Mouse (Mus musculus): ENCODE results near the gene Cox18. TPM values are rescaled to one million over a fixed set of nuclear protein-coding genes. Genes with fewer than 3 reads are reported as not detected.

Gene Cox18
- total and polyA plus RNA-seq, 3 experiments = 30.0 to 77.0 TPM; not detected in 1

- Histone ChIP-seq H3K4me3 (ENCODE audit: control insufficient read depth in 1 of 2, insufficient read depth in 1 of 2, low read depth in 2 of 2, low read length in 2 of 2) (no peak overlapping the region), H3K36me3 (ENCODE audit: control insufficient read depth in 1 of 2, insufficient read depth in 2 of 2, low read length in 2 of 2) (peaks cover 0 to 2% of the 10 kb centered on the region in 2 experiments; a peak in 2 of 4 replicates), H3K9me3 (replicated peaks; ENCODE audit: insufficient read depth, low read length) (no peaks in the 10 kb centered on the region), H3K27ac (ENCODE audit: control insufficient read depth, low read depth, low read length) (no peak overlapping the region), H3K9ac (ENCODE audit: control insufficient read depth, low read depth, low read length, poor library complexity, severe bottlenecking) (no peak overlapping the region), H3K79me2 (ENCODE audit: control insufficient read depth, insufficient read depth, low read length, poor library complexity) (peaks cover 2% of the 10 kb centered on the region; the same call in 1 of the 2 replicates), H3K27me3 (ENCODE audit: control insufficient read depth in 1 of 2, insufficient read depth in 2 of 2, low read length in 2 of 2) (no peaks in the 10 kb centered on the region), H3K4me1 (ENCODE audit: control insufficient read depth in 1 of 2, insufficient read depth in 2 of 2, low read length in 2 of 2) (no peaks in the 10 kb centered on the region)
- TF ChIP-seq NELFE (IDR thresholded peaks at IDR 0.05; ENCODE audit: low read depth, low read length) (no peak), MAX (IDR thresholded peaks at IDR 0.05; ENCODE audit: low read length) (no peak), UBTF (IDR thresholded peaks at IDR 0.05; ENCODE audit: borderline replicate concordance, insufficient read depth, low read depth, low read length) (no peak), MAZ (IDR thresholded peaks at IDR 0.05; ENCODE audit: low read depth, low read length) (no peak), POLR2A (IDR thresholded peaks at IDR 0.05; ENCODE audit: control insufficient read depth in 1 of 2, insufficient read depth in 1 of 2, low read depth in 1 of 2, low read length in 2 of 2, poor library complexity in 1 of 2) (no peak), POLR2AphosphoS5 (IDR thresholded peaks at IDR 0.05; ENCODE audit: borderline replicate concordance, low read depth, low read length) (no peak), KAT2A (conservative IDR thresholded peaks at IDR 0.05; ENCODE audit: low read depth, low read length) (no peak), SMC3 (IDR thresholded peaks at IDR 0.05; ENCODE audit: low read depth, low read length) (no peak)
- no peak for DNase-seq (ENCODE audit: low read depth, low spot score)
Observed at GRCm38 (mm10) chr5:90217226-90217625, 6.6 kb downstream of the Cox18 start.

- Histone ChIP-seq H3K4me1 (ENCODE audit: control insufficient read depth in 1 of 2, insufficient read depth in 2 of 2, low read length in 2 of 2) (no peaks in the 10 kb centered on the region), H3K4me3 (ENCODE audit: control insufficient read depth in 1 of 2, insufficient read depth in 1 of 2, low read depth in 2 of 2, low read length in 2 of 2) (no peak overlapping the region), H3K9ac (ENCODE audit: control insufficient read depth, low read depth, low read length, poor library complexity, severe bottlenecking) (no peak overlapping the region), H3K9me3 (replicated peaks; ENCODE audit: insufficient read depth, low read length) (no peaks in the 10 kb centered on the region), H3K27me3 (ENCODE audit: control insufficient read depth in 1 of 2, insufficient read depth in 2 of 2, low read length in 2 of 2) (no peaks in the 10 kb centered on the region), H3K36me3 (ENCODE audit: control insufficient read depth in 1 of 2, insufficient read depth in 2 of 2, low read length in 2 of 2) (peaks cover 0 to 2% of the 10 kb centered on the region in 2 experiments; a peak in 1 of 4 replicates), H3K79me2 (ENCODE audit: control insufficient read depth, insufficient read depth, low read length, poor library complexity) (no peaks in the 10 kb centered on the region), H3K27ac (ENCODE audit: control insufficient read depth, low read depth, low read length) (no peak overlapping the region)
- no peak for DNase-seq (ENCODE audit: low read depth, low spot score)
- TF ChIP-seq MYB (IDR thresholded peaks at IDR 0.05; ENCODE audit: low read depth, low read length) (no peak), POLR2A (IDR thresholded peaks at IDR 0.05; ENCODE audit: control insufficient read depth in 1 of 2, insufficient read depth in 1 of 2, low read depth in 1 of 2, low read length in 2 of 2, poor library complexity in 1 of 2) (no peak)
Observed at GRCm38 (mm10) chr5:90213356-90213755, 10.4 kb downstream of the Cox18 start.

- H3K9me3 ChIP-seq (replicated peaks; ENCODE audit: insufficient read depth, low read length) = no peaks in the 10 kb centered on the region
- peak; percentile 80 for DNase-seq (ENCODE audit: low read depth, low spot score)
- H3K27ac ChIP-seq (ENCODE audit: control insufficient read depth, low read depth, low read length) = no peak overlapping the region
- no peaks in the 10 kb centered on the region for H3K27me3 ChIP-seq (ENCODE audit: control insufficient read depth in 1 of 2, insufficient read depth in 2 of 2, low read length in 2 of 2)
- H3K4me1 ChIP-seq (ENCODE audit: control insufficient read depth in 1 of 2, insufficient read depth in 2 of 2, low read length in 2 of 2) = no peaks in the 10 kb centered on the region
- no peak overlapping the region for H3K4me3 ChIP-seq (ENCODE audit: control insufficient read depth in 1 of 2, insufficient read depth in 1 of 2, low read depth in 2 of 2, low read length in 2 of 2)
- no peaks in the 10 kb centered on the region for H3K36me3 ChIP-seq (ENCODE audit: control insufficient read depth in 1 of 2, insufficient read depth in 2 of 2, low read length in 2 of 2)
- no peaks in the 10 kb centered on the region for H3K79me2 ChIP-seq (ENCODE audit: control insufficient read depth, insufficient read depth, low read length, poor library complexity)
- H3K9ac ChIP-seq (ENCODE audit: control insufficient read depth, low read depth, low read length, poor library complexity, severe bottlenecking) = no peak overlapping the region
- peak; percentile 87 for TF ChIP-seq ZC3H11A (IDR thresholded peaks at IDR 0.05; ENCODE audit: low read depth, low read length)
- peak; percentile 29; the same call in 1 of the 2 replicates for TF ChIP-seq SIN3A (IDR thresholded peaks at IDR 0.05; ENCODE audit: low read length)
- TF ChIP-seq CTCF (IDR thresholded peaks at IDR 0.05 in 2 of 3, conservative IDR thresholded peaks at IDR 0.05 in 1 of 3; ENCODE audit: control insufficient read depth in 1 of 3, insufficient read depth in 1 of 3, low read depth in 2 of 3, low read length in 3 of 3, poor library complexity in 1 of 3, severe bottlenecking in 1 of 3) = peak; percentile 60 to 90 (median 66)
- TF ChIP-seq GABPA (IDR thresholded peaks at IDR 0.05; ENCODE audit: low read depth, low read length) = no peak
- no peak for TF ChIP-seq ZMIZ1 (IDR thresholded peaks at IDR 0.05; ENCODE audit: low read depth, low read length)
- peak; percentile 87 for TF ChIP-seq SMC3 (IDR thresholded peaks at IDR 0.05; ENCODE audit: low read depth, low read length)
- TF ChIP-seq RAD21 (IDR thresholded peaks at IDR 0.05; ENCODE audit: low read depth, low read length) = peak; percentile 92
- TF ChIP-seq CHD2 (IDR thresholded peaks at IDR 0.05; ENCODE audit: low read length) = no peak
- TF ChIP-seq ZNF384 (IDR thresholded peaks at IDR 0.05; ENCODE audit: low read depth, low read length) = peak; percentile 60; the same call in 1 of the 2 replicates
Observed at GRCm38 (mm10) chr5:90203168-90203567, 20.6 kb downstream of the Cox18 start.
